Mouse (Mus musculus) limb, embryonic 12.5 days (tissue): Measurements from ENCODE around the gene Ints1. TPM values are rescaled to one million over a fixed set of nuclear protein-coding genes. Genes with fewer than 3 reads are reported as not detected.

Experiments
- ATAC-seq: fragments of 200-750 bp; cut with Nextera tagmentation; 2 replicates; pipeline ENCODE4 v1.8.0; 2017; ENCODE audit warnings: low read depth, moderate TSS enrichment; ENCODE audit not compliant: insufficient number of reproducible peaks, insufficient read depth, low FRiP score, low TSS enrichment
- H3K27ac ChIP-seq: fragments of 300-500 bp; sonication (generic); 2 replicates; pipeline ENCODE4 v1.5.1; 2016; ENCODE audit warnings: mild to moderate bottlenecking, moderate library complexity
- H3K27me3 ChIP-seq: fragments of 300-500 bp; sonication (generic); 2 replicates; pipeline ENCODE4 v1.6.1; 2016; ENCODE audit warnings: mild to moderate bottlenecking, moderate library complexity
- H3K36me3 ChIP-seq: fragments of 300-500 bp; sonication (generic); 2 replicates; pipeline ENCODE4 v1.6.1; 2016; ENCODE audit warnings: mild to moderate bottlenecking, moderate library complexity
- H3K4me1 ChIP-seq: fragments of 300-500 bp; sonication (generic); replicated peaks from 2 replicates; pipeline ENCODE4 v1.6.1; 2016
- H3K4me2 ChIP-seq: fragments of 300-500 bp; sonication (generic); 2 replicates; pipeline ENCODE4 v1.6.1; 2016; ENCODE audit warnings: mild to moderate bottlenecking, moderate library complexity
- H3K4me3 ChIP-seq: fragments of 300-500 bp; sonication (generic); replicated peaks from 2 replicates; pipeline ENCODE4 v1.5.1; 2016; ENCODE audit warnings: mild to moderate bottlenecking
- H3K9ac ChIP-seq: fragments of 300-500 bp; sonication (generic); replicated peaks from 2 replicates; pipeline ENCODE4 v1.6.1; 2016; ENCODE audit warnings: mild to moderate bottlenecking, moderate library complexity
- H3K9me3 ChIP-seq: fragments of 300-500 bp; sonication (generic); 2 replicates; pipeline ENCODE4 v1.6.1; 2016; ENCODE audit warnings: mild to moderate bottlenecking, moderate library complexity
- WGBS: fragments of 180-500 bp; shearing (Covaris S2); methylation state at CpG from one replicate; pipeline ENCODE4 v1.1.7; 2016; 5-methylcytosine and 5-hydroxymethylcytosine counted together
- polyA plus RNA-seq: library from polyadenylated mRNA; unstranded; fragments of >200 nt; fragmentation: Nextera tagmentation; extraction: Ambion mirVana; gene quantifications from 2 replicates; pipeline ENCODE4 v1.2.1, GENCODE M21; 2016

The Ints1 gene
- 32.8 and 38.5 TPM in 2 replicates for polyA plus RNA-seq

DNA sequence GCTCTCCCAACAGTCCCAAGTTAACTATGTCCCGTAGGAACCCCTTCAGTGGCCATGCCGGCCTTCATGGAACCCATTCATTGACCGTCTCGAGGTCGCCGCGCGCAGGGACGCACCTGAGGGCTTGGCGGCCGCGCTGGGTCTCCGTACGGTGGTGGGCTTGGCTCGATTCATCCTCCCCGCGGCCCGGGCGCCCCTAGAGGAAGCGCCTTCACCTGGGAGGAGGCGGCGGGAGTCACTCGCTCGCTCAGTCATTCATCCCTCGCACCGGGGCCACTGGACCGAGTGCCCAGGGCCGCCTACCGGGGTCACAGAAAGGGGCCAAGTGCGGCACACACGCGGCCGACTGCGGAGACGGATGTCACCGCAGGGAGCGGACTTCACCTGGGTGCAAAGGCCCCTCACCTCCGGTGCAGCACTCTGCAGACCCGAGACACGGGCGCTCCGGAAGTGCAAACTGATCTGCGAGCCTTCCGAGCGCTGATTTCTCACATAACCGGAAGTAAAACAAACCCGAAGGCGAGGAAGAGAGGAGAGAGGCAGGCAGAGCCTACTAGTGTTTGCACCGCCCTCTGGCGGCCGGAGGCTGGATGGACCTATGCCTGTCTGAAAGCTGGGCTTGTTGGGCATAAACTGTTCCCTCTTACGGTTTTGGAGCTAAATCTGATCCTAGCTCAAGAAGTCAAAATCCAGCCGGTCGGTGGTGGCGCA, at the start of gene Ints1:
Ints1 (minus strand) TSS at position 459 of the 711 bp plus-strand sequence.
- peaks cover 12% of the 10 kb centered on the region for H3K4me1 ChIP-seq
- 0 out of 2 replicates have a peak within 1 kb of the TSS, but pooled peaks have one; percentile 50 for H3K27ac ChIP-seq
- H3K27me3 ChIP-seq, result no peaks in the 10 kb centered on the region
- peak within 1 kb of the TSS; percentile 82 for H3K9ac ChIP-seq
- peak within 1 kb of the TSS; percentile 98 for H3K4me3 ChIP-seq
- under 1% methylated on average over 55 of the region's 55 CpGs for WGBS
- no peaks in the 10 kb centered on the region for H3K9me3 ChIP-seq
- peak; percentile 75 for ATAC-seq
- peak within 1 kb of the TSS; percentile 84 for H3K4me2 ChIP-seq
- peaks cover 39% of the 10 kb centered on the region for H3K36me3 ChIP-seq

DNA sequence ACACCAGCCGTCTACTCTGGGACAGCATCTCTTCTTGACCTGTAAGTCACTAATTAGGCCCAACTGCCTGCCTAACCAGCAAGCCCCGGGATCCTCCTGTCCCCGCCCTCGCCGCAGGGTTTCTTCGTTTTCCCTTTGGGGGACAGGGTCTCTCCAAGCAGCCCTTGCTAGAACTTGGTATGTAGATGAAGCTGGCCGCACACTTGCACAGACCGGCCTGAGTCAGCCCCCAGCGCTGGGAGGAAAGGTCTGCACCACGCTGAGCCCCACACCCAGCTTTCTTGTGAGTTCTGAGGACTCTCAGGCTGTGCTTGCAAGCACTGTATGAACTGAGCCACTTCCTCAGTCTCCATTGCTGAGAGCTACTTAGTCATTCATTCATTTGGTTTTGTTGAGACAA, 49.1 kb upstream of the Ints1 start:
- Histone ChIP-seq H3K4me2 (no peak overlapping the region), H3K9me3 (no peaks in the 10 kb centered on the region), H3K4me1 (peaks cover 25% of the 10 kb centered on the region), H3K27me3 (no peaks in the 10 kb centered on the region), H3K36me3 (peaks cover 39% of the 10 kb centered on the region), H3K9ac (no peak overlapping the region), H3K27ac (no peak overlapping the region), H3K4me3 (no peak overlapping the region)
- no peak for ATAC-seq
- 91% methylated on average over 10 of the region's 10 CpGs for WGBS

DNA sequence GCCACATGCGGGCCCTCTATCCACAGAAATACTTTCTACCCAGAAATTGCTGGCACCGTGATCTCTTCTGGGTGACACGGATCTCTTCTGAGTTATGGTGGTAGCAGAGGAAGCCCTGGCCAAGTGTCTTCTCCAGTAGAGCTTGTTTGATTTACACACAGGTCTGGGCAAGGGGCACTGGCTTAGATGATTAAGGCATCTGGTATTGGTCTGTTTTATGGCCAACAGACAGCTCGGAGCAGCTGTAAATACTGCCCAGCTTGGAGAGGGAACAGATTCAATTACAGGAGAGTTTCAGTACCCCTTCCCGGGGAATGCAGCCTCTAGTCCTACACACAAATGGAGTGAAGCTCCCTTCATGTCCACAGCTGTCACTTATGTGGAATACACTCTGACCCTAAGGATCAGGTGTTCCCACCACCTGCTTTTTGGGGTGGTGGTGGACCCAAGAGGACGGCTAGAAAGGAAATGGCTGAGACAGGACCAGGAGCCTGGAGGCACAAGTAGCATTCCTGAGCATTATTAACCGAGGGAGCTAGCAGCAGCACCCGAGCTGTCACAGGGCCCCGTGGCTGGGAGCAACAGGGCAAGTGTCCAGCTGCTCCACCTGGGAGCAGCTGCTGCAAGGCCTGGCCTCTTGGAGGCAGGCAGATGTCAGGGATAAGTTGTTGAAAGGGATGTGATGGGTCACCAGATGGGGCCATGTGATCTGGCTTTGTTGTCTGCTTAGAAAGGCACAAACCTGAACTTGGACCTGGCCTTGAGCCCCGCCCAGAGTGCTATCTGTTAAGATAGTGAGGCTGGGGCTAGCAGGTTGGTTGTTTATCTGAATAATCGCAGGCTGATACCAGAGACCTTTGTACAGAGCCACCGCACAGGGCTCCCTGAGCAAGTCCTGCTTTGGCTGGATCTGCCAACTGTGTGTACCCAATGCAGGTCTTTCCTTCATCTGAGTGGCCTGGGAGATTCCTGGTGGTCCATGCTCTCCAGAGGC, 46.3 kb upstream of the Ints1 start:
- no peaks in the 10 kb centered on the region for H3K9me3 ChIP-seq
- no peak overlapping the region for H3K4me2 ChIP-seq
- H3K4me1 ChIP-seq, result peaks cover 25% of the 10 kb centered on the region
- peaks cover 2% of the 10 kb centered on the region; the same call in 1 of the 2 replicates for H3K27me3 ChIP-seq
- ATAC-seq, result no peak; the same call in 1 of the 2 replicates
- no peak overlapping the region for H3K4me3 ChIP-seq
- H3K27ac ChIP-seq, result 0 out of 2 replicates have a peak overlapping the region, but pooled peaks have one; percentile 24
- peaks cover 39% of the 10 kb centered on the region for H3K36me3 ChIP-seq
- H3K9ac ChIP-seq, result no peak overlapping the region
- 35% methylated on average over 12 of the region's 12 CpGs for WGBS

DNA sequence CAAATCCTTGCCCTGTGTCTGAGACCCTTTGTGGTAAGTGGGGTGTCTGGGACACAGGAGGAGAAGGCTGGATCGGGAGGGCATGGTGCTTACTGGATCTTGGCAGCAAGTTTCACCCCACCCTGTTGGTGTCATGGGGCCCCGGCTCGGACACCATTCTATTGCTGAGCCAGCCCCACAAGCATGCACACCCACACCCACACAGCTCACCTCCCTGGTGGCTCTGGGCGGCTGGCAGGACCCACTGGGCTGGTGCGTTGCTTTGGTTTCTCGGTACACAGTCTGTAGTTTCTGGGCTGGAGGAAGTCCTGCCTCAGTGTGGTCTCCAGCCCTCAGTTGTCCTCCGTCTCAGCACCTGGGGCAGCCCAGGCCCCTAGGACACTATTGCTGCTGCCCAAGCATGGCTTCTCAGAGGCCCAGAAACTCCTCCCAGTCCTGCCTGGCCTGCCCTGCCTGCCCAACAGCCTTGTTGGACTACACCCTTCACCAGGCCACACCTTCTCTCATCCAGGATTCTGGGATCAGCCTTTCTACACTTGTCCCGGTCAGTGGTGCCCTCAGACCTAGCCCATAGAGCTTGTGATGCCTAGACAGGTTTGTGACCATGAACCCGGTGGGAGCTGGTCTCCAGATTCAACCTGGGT, 44.2 kb upstream of the Ints1 start, which contains the start of gene Tmem184a:
Tmem184a (minus strand) TSS at position 380 of the 644 bp plus-strand sequence.
- no peak within 1 kb of the TSS for H3K4me3 ChIP-seq
- no peak within 1 kb of the TSS for H3K9ac ChIP-seq
- no peak within 1 kb of the TSS for H3K4me2 ChIP-seq
- H3K9me3 ChIP-seq, result no peaks in the 10 kb centered on the region
- peaks cover 23% of the 10 kb centered on the region for H3K27me3 ChIP-seq
- peaks cover 37% of the 10 kb centered on the region for H3K36me3 ChIP-seq
- H3K4me1 ChIP-seq, result peaks cover 14% of the 10 kb centered on the region; the same call in 1 of the 2 replicates
- H3K27ac ChIP-seq, result no peak within 1 kb of the TSS
- 89% methylated on average over 9 of the region's 9 CpGs for WGBS
- ATAC-seq, result no peak

DNA sequence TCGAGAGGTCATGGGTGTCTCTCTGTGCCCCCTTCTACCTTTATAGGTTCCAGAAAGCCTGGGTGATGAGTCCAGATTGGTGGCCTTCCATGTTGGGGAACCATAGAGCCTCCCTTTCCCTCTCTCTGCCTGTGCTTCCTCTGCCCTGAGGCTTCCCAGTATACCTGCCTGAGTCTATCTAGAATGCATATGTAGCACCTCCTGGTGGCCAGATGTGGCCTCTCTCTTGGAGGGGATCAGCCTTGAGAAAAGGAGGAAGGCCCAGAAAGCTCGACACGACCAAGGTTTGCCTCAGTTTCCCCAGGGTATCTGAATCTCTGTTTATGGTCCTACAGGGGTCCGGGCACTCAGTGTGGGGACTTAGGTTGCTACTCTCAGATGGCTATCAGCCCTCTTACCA, 43.3 kb upstream of the Ints1 start:
- Histone ChIP-seq H3K4me1 (peaks cover 14% of the 10 kb centered on the region), H3K4me3 (no peak overlapping the region), H3K4me2 (no peak overlapping the region), H3K27ac (no peak overlapping the region), H3K9me3 (no peaks in the 10 kb centered on the region), H3K27me3 (peaks cover 31% of the 10 kb centered on the region), H3K36me3 (peaks cover 31% of the 10 kb centered on the region), H3K9ac (no peak overlapping the region)
- ATAC-seq, result no peak
- WGBS, result 56% methylated on average over 4 of the region's 4 CpGs

DNA sequence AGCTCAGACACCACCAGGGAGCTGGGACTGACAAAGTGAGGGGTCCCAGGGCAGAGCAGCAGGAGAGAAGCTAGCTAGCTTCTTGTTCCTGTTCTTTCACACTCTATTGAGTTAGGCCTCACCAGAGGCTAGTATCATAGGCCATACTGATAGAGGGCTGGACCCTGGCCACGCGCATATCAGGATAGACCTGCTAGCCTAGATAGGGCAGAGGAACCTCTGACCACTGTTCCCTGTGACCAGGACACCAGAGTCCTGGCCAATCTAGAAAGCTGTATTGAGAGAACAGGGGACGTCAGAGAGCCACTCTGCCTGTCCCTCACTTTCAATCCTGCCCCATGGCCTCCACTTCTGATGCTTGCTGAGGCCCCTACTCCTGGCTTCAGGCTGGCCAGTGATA, 42.6 kb upstream of the Ints1 start:
- 74% methylated on average over 3 of the region's 3 CpGs for WGBS
- Histone ChIP-seq H3K9me3 (no peaks in the 10 kb centered on the region), H3K4me1 (peaks cover 14% of the 10 kb centered on the region), H3K36me3 (peaks cover 23% of the 10 kb centered on the region), H3K4me3 (no peak overlapping the region), H3K27ac (no peak overlapping the region), H3K27me3 (peaks cover 39% of the 10 kb centered on the region), H3K4me2 (no peak overlapping the region), H3K9ac (no peak overlapping the region)
- no peak for ATAC-seq

DNA sequence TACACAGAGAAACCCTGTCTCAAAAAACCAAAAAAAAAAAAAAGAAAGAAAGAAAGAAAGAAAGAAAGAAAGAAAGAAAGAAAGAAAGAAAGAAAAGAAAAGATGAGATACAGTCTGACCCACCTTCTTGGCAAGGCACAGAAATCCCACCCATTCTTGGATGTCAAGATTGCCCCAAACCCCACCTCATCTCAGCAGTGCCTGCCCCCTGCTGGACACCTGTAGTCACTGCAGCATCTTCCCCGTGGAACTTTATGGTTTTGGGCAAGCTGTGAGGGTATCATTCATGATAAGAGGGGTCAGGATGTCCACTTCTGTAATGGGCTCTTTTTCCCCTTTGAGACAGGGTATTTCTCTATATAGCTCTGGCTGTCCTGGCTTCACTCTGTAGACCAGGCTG, 41.8 kb upstream of the Ints1 start:
- no peak for ATAC-seq
- Histone ChIP-seq H3K4me3 (no peak overlapping the region), H3K9ac (no peak overlapping the region), H3K27ac (no peak overlapping the region), H3K36me3 (peaks cover 16% of the 10 kb centered on the region), H3K27me3 (peaks cover 46% of the 10 kb centered on the region), H3K9me3 (no peaks in the 10 kb centered on the region), H3K4me1 (peaks cover 9% of the 10 kb centered on the region), H3K4me2 (no peak overlapping the region)
- WGBS, result 4% methylated on average over 1 of the region's 1 CpGs

DNA sequence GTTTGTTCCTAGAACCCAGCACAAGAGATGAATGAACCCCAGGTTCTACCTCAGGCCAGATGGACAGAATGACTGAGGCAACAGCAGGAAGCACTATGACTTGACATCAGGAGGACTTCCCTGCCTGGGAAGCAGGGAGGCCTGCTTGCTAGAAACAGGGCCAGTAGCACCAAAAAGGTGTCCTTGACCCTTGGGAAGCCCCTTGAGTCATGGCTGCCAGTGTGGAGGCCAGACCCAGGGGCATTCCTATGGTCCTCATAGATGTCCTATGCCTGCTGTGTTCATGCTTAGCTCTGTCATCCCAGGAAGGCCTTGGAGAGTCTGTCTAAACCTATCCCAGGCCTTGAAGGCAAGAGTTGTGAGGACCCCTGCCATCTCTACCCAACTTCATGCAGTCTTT, 41.0 kb upstream of the Ints1 start:
- peaks cover 7% of the 10 kb centered on the region; the same call in 1 of the 2 replicates for H3K36me3 ChIP-seq
- no peak overlapping the region for H3K4me3 ChIP-seq
- no peak overlapping the region for H3K4me2 ChIP-seq
- H3K27ac ChIP-seq, result no peak overlapping the region
- H3K9ac ChIP-seq, result no peak overlapping the region
- ATAC-seq, result no peak
- no peaks in the 10 kb centered on the region for H3K9me3 ChIP-seq
- H3K27me3 ChIP-seq, result peaks cover 55% of the 10 kb centered on the region
- peaks cover 4% of the 10 kb centered on the region; the same call in 1 of the 2 replicates for H3K4me1 ChIP-seq

DNA sequence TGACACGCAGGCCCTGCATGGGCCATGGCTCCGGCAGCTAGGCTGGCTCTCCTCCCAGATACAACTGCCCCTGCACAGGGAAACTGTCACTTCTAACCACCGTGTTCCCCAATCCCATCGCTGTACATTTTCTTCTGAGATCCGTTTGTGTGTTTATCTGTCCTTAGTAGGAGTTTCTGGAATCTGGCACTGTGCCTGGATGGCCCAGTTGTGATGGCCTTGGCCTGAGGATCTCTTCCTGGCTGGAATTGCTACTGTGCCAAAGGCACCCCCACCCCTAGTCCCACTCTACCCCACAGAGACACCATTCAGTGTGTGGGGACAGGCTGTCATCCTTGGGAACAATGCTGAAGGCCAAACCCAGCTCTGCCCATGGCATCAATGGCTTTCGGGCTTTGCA, 40.5 kb upstream of the Ints1 start:
- ATAC-seq, result no peak
- no peaks in the 10 kb centered on the region for H3K9me3 ChIP-seq
- 81% methylated on average over 6 of the region's 6 CpGs for WGBS
- H3K27ac ChIP-seq, result no peak overlapping the region
- H3K4me3 ChIP-seq, result no peak overlapping the region
- H3K9ac ChIP-seq, result no peak overlapping the region
- H3K36me3 ChIP-seq, result 0 out of 2 replicates have a peak, but pooled peaks cover 2% of the 10 kb centered on the region
- H3K4me2 ChIP-seq, result no peak overlapping the region
- peaks cover 56% of the 10 kb centered on the region for H3K27me3 ChIP-seq
- H3K4me1 ChIP-seq, result no peaks in the 10 kb centered on the region; the same call in 1 of the 2 replicates

DNA sequence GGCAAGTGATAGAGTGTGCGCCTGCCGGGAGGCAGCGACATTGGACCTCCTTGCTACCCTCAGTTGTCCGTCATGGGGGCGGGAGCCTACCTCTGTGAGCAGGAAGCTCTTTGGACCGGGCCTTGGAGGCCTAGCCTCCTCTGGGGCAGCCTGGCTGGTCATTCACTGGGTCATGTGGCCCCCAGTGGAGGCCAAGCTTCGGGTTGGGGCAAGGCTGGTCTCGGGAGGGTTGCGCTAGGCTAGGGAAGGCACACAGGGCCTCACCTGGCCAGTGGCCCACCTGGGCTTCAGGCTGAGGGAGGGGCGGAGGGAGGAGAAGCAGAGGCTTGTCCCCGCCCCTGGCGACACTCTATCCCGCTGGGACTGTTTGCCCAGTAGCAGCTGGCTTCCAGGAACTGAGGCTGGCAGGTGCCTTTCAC, 38.5 kb upstream of the Ints1 start:
- Histone ChIP-seq H3K9ac (no peak overlapping the region), H3K4me3 (no peak overlapping the region), H3K36me3 (no peaks in the 10 kb centered on the region), H3K9me3 (0 out of 2 replicates have a peak, but pooled peaks cover 2% of the 10 kb centered on the region), H3K4me1 (no peaks in the 10 kb centered on the region; the same call in 1 of the 2 replicates), H3K27ac (no peak overlapping the region), H3K4me2 (peak overlapping the region; percentile 15), H3K27me3 (peaks cover 56% of the 10 kb centered on the region)
- no peak for ATAC-seq
- WGBS, result 6% methylated on average over 13 of the region's 13 CpGs
